Mouse (Mus musculus) intestine, embryonic 15.5 days (tissue): ENCODE data around the gene Mettl26. TPM values are rescaled to one million over a fixed set of nuclear protein-coding genes. Genes with fewer than 3 reads are reported as not detected.
A peak's percentile ranks its signal among the peaks of the same experiment; 100 is the strongest.
"Not testable (repeated sequence)": the region's sequence is repeated elsewhere in the genome, so short reads cannot be mapped to it uniquely, and the experiment has no call there.

ENCODE experiments used
- ATAC-seq: fragments of 200-750 bp; cut with Nextera tagmentation; 2 replicates; pipeline ENCODE4 v1.8.0; 2017; ENCODE audit warnings: moderate TSS enrichment, moderate library complexity
- H3K27ac ChIP-seq: fragments of 300-500 bp; sonication (generic); 2 replicates; pipeline ENCODE4 v1.5.1; 2015; ENCODE audit warnings: mild to moderate bottlenecking, inconsistent platforms
- H3K27me3 ChIP-seq: fragments of 300-500 bp; sonication (generic); replicated peaks from 2 replicates; pipeline ENCODE4 v1.6.1; 2015; ENCODE audit warnings: inconsistent platforms
- H3K36me3 ChIP-seq: fragments of 300-500 bp; sonication (generic); 2 replicates; pipeline ENCODE4 v1.6.1; 2015; ENCODE audit warnings: inconsistent platforms
- H3K4me1 ChIP-seq: fragments of 300-500 bp; sonication (generic); replicated peaks from 2 replicates; pipeline ENCODE4 v1.6.1; 2015; ENCODE audit warnings: inconsistent platforms
- H3K4me2 ChIP-seq: fragments of 300-500 bp; sonication (generic); replicated peaks from 2 replicates; pipeline ENCODE4 v1.6.1; 2015; ENCODE audit warnings: mild to moderate bottlenecking, inconsistent platforms
- H3K4me3 ChIP-seq: fragments of 300-500 bp; sonication (generic); replicated peaks from 2 replicates; pipeline ENCODE4 v1.5.1; 2015; ENCODE audit warnings: inconsistent platforms
- H3K9ac ChIP-seq: fragments of 300-500 bp; sonication (generic); 2 replicates; pipeline ENCODE4 v1.6.1; 2015; ENCODE audit warnings: inconsistent platforms
- H3K9me3 ChIP-seq: fragments of 300-500 bp; sonication (generic); 2 replicates; pipeline ENCODE4 v1.6.1; 2016; ENCODE audit warnings: inconsistent platforms
- WGBS: fragments of 180-500 bp; shearing (Covaris S2); methylation state at CpG from one replicate; pipeline ENCODE4 v1.1.7; 2015; 5-methylcytosine and 5-hydroxymethylcytosine counted together
- polyA plus RNA-seq: library from polyadenylated mRNA; unstranded; fragments of >200 nt; fragmentation: Nextera tagmentation; extraction: Ambion mirVana; gene quantifications from 2 replicates; pipeline ENCODE4 v1.2.1, GENCODE M21; 2015

The Mettl26 gene
- polyA plus RNA-seq, 1 experiment from 2014 or later: 53.5 TPM

- no peak for ATAC-seq
- no peak overlapping the region for H3K9ac ChIP-seq
- no peak overlapping the region for H3K4me2 ChIP-seq
- H3K9me3 ChIP-seq: no peaks in the 10 kb centered on the region
- H3K4me3 ChIP-seq: no peak overlapping the region
- no peaks in the 10 kb centered on the region for H3K27me3 ChIP-seq
- no peaks in the 10 kb centered on the region for H3K36me3 ChIP-seq
- 87% methylated on average over 6 of the region's 6 CpGs for WGBS
- H3K4me1 ChIP-seq: peaks cover 29% of the 10 kb centered on the region
- H3K27ac ChIP-seq: no peak overlapping the region
Measured at GRCm38 (mm10) chr17:25863681-25864080, 11.2 kb upstream of the Mettl26 start.

- Histone ChIP-seq H3K4me2 (no peak overlapping the region), H3K36me3 (no peaks in the 10 kb centered on the region), H3K27ac (no peak overlapping the region), H3K27me3 (no peaks in the 10 kb centered on the region), H3K9me3 (no peaks in the 10 kb centered on the region), H3K4me3 (no peak overlapping the region), H3K9ac (no peak overlapping the region), H3K4me1 (peaks cover 29% of the 10 kb centered on the region)
- ATAC-seq: no peak
- WGBS: 89% methylated on average over 14 of the region's 14 CpGs
Measured at GRCm38 (mm10) chr17:25864311-25864710, 10.6 kb upstream of the Mettl26 start.

GRCm38 (mm10) chr17:25865288-25865687, 9.6 kb upstream of the Mettl26 start:
- 80% methylated on average over 11 of the region's 11 CpGs for WGBS
- no peak overlapping the region for H3K4me3 ChIP-seq
- no peak overlapping the region for H3K9ac ChIP-seq
- H3K27me3 ChIP-seq: no peaks in the 10 kb centered on the region
- no peak overlapping the region for H3K27ac ChIP-seq
- H3K9me3 ChIP-seq: no peaks in the 10 kb centered on the region
- peaks cover 25% of the 10 kb centered on the region for H3K4me1 ChIP-seq
- H3K36me3 ChIP-seq: no peaks in the 10 kb centered on the region
- H3K4me2 ChIP-seq: no peak overlapping the region
- no peak for ATAC-seq

GRCm38 (mm10) chr17:25866172-25866571, 8.7 kb upstream of the Mettl26 start:
- no peaks in the 10 kb centered on the region for H3K36me3 ChIP-seq
- peak overlapping the region; percentile 27 for H3K4me2 ChIP-seq
- H3K27ac ChIP-seq: no peak overlapping the region
- peaks cover 17% of the 10 kb centered on the region for H3K4me1 ChIP-seq
- H3K9ac ChIP-seq: no peak overlapping the region
- WGBS: 81% methylated on average over 3 of the region's 3 CpGs
- H3K9me3 ChIP-seq: no peaks in the 10 kb centered on the region
- ATAC-seq: no peak
- no peak overlapping the region for H3K4me3 ChIP-seq
- no peaks in the 10 kb centered on the region for H3K27me3 ChIP-seq

- ATAC-seq: peak; percentile 16; the same call in 1 of the 2 replicates
Measured at GRCm38 (mm10) chr17:25867509-25867835, 7.4 kb upstream of the Mettl26 start.

GRCm38 (mm10) chr17:25867836-25868600, 6.9 kb upstream of the Mettl26 start:
- Histone ChIP-seq H3K9me3 (no peaks in the 10 kb centered on the region), H3K4me2 (peak overlapping the region; percentile 87), H3K9ac (peak overlapping the region; percentile 67), H3K36me3 (no peaks in the 10 kb centered on the region), H3K27ac (peak overlapping the region; percentile 74), H3K4me3 (peak overlapping the region; percentile 66), H3K27me3 (no peaks in the 10 kb centered on the region), H3K4me1 (0 out of 2 replicates have a peak, but pooled peaks cover 10% of the 10 kb centered on the region)
- under 1% methylated on average over 42 of the region's 42 CpGs for WGBS
- peak; percentile 52 for ATAC-seq

More at GRCm38 (mm10) chr17:25867509-25867835, 7.4 kb upstream of the Mettl26 start:
- Histone ChIP-seq H3K4me2 (peak overlapping the region; percentile 87), H3K9me3 (no peaks in the 10 kb centered on the region), H3K36me3 (no peaks in the 10 kb centered on the region), H3K27me3 (no peaks in the 10 kb centered on the region), H3K27ac (peak overlapping the region; percentile 74; the same call in 1 of the 2 replicates), H3K9ac (peak overlapping the region; percentile 67; the same call in 1 of the 2 replicates), H3K4me1 (0 out of 2 replicates have a peak, but pooled peaks cover 10% of the 10 kb centered on the region), H3K4me3 (peak overlapping the region; percentile 66)
- WGBS: 10% methylated on average over 7 of the region's 7 CpGs

GRCm38 (mm10) chr17:25868601-25869191, 6.2 kb upstream of the Mettl26 start, which contains the start of gene Mcrip2:
Gene Mcrip2 (minus strand): TSS chr17:25868764.
- H3K9me3 ChIP-seq: no peaks in the 10 kb centered on the region
- H3K4me1 ChIP-seq: 0 out of 2 replicates have a peak, but pooled peaks cover 10% of the 10 kb centered on the region
- no peaks in the 10 kb centered on the region for H3K27me3 ChIP-seq
- peak within 1 kb of the TSS; percentile 87 for H3K4me2 ChIP-seq
- no peaks in the 10 kb centered on the region for H3K36me3 ChIP-seq
- WGBS: under 1% methylated on average over 24 of the region's 24 CpGs
- ATAC-seq: peak; percentile 92
- peak within 1 kb of the TSS; percentile 74 for H3K27ac ChIP-seq
- peak within 1 kb of the TSS; percentile 67 for H3K9ac ChIP-seq
- peak within 1 kb of the TSS; percentile 66 for H3K4me3 ChIP-seq

GRCm38 (mm10) chr17:25869498-25869897, 5.4 kb upstream of the Mettl26 start:
- 85% methylated on average over 8 of the region's 8 CpGs for WGBS
- Histone ChIP-seq H3K36me3 (no peaks in the 10 kb centered on the region), H3K9ac (no peak overlapping the region), H3K4me1 (peaks cover 15% of the 10 kb centered on the region; the same call in 1 of the 2 replicates), H3K4me2 (no peak overlapping the region), H3K9me3 (no peaks in the 10 kb centered on the region), H3K27ac (no peak overlapping the region), H3K4me3 (no peak overlapping the region), H3K27me3 (no peaks in the 10 kb centered on the region)
- ATAC-seq: no peak

- no peaks in the 10 kb centered on the region for H3K27me3 ChIP-seq
- H3K27ac ChIP-seq: no peak overlapping the region
- WGBS: 87% methylated on average over 2 of the region's 2 CpGs
- H3K9ac ChIP-seq: no peak overlapping the region
- peaks cover 15% of the 10 kb centered on the region; the same call in 1 of the 2 replicates for H3K4me1 ChIP-seq
- no peak overlapping the region for H3K4me3 ChIP-seq
- no peak overlapping the region for H3K4me2 ChIP-seq
- no peak for ATAC-seq
- H3K36me3 ChIP-seq: no peaks in the 10 kb centered on the region
- no peaks in the 10 kb centered on the region for H3K9me3 ChIP-seq
Measured at GRCm38 (mm10) chr17:25869954-25870353, 4.9 kb upstream of the Mettl26 start.

- H3K9me3 ChIP-seq, H3K4me2 ChIP-seq, H3K36me3 ChIP-seq, H3K4me3 ChIP-seq, H3K27ac ChIP-seq, H3K9ac ChIP-seq, ATAC-seq, H3K27me3 ChIP-seq: not testable (repeated sequence)
- peaks cover 21% of the 10 kb centered on the region for H3K4me1 ChIP-seq
Measured at GRCm38 (mm10) chr17:25871566-25871965, 3.3 kb upstream of the Mettl26 start.

- WGBS: 79% methylated on average over 3 of the region's 3 CpGs
- H3K9ac ChIP-seq: no peak overlapping the region
- no peak overlapping the region for H3K4me3 ChIP-seq
- H3K4me2 ChIP-seq: no peak overlapping the region
- peaks cover 22% of the 10 kb centered on the region for H3K4me1 ChIP-seq
- ATAC-seq: no peak
- 0 out of 2 replicates have a peak, but pooled peaks cover 1% of the 10 kb centered on the region for H3K36me3 ChIP-seq
- H3K27ac ChIP-seq: no peak overlapping the region
- no peaks in the 10 kb centered on the region for H3K27me3 ChIP-seq
- no peaks in the 10 kb centered on the region for H3K9me3 ChIP-seq
Measured at GRCm38 (mm10) chr17:25872676-25873075, 2.2 kb upstream of the Mettl26 start.

- H3K36me3 ChIP-seq: peaks cover 8% of the 10 kb centered on the region; the same call in 1 of the 2 replicates
- no peaks in the 10 kb centered on the region for H3K9me3 ChIP-seq
- peaks cover 19% of the 10 kb centered on the region for H3K4me1 ChIP-seq
- no peak overlapping the region for H3K27ac ChIP-seq
- peak overlapping the region; percentile 88 for H3K4me2 ChIP-seq
- no peak for ATAC-seq
- no peaks in the 10 kb centered on the region for H3K27me3 ChIP-seq
- no peak overlapping the region for H3K9ac ChIP-seq
- 0 out of 2 replicates have a peak overlapping the region, but pooled peaks have one; percentile 64 for H3K4me3 ChIP-seq
- WGBS: 79% methylated on average over 11 of the region's 11 CpGs
Measured at GRCm38 (mm10) chr17:25873405-25874147, 1.3 kb upstream of the Mettl26 start.
